Mouse (Mus musculus): ENCODE measurements around the gene Olfr591. TPM values are rescaled to one million over a fixed set of nuclear protein-coding genes. Genes with fewer than 3 reads are reported as not detected.
"Not testable (repeated sequence)": the region's sequence is repeated elsewhere in the genome, so short reads cannot be mapped to it uniquely, and the experiment has no call there.

Olfr591 gene
- not detected in 2 replicates for total RNA-seq (2014; fragmentation: Nextera tagmentation)
- total RNA-seq (2017), result 0.05 TPM in 1 of 2 replicates, not detected in the other
- polyA plus RNA-seq (2012), result not detected in 2 replicates

GRCm38 (mm10) chr7:103178240-103178639, at the start of gene Olfr591:
TSS of gene Olfr591 (minus strand) at chr7:103178340.
- DNase-seq (ENCODE audit: low spot score), result no peak
- TF ChIP-seq GATA1 (IDR thresholded peaks at IDR 0.05; ENCODE audit: borderline replicate concordance, low read length) (no peak), POLR2AphosphoS5 (IDR thresholded peaks at IDR 0.05; ENCODE audit: insufficient replicate concordance, low read depth, low read length) (no peak), TAL1 (conservative IDR thresholded peaks at IDR 0.05; ENCODE audit: low read depth, low read length) (no peak), GATA2 (IDR thresholded peaks at IDR 0.05; ENCODE audit: borderline replicate concordance, low read depth, low read length) (no peak), CTCF (IDR thresholded peaks at IDR 0.05; ENCODE audit: low read depth, low read length) (no peak)
- Histone ChIP-seq H3K27me3 (ENCODE audit: insufficient read depth, low read length) (no peaks in the 10 kb centered on the region), H3K4me3 (ENCODE audit: low read depth, low read length) (no peak within 1 kb of the TSS), H3K4me1 (ENCODE audit: insufficient read depth, low read depth, low read length) (no peaks in the 10 kb centered on the region), H3K9me3 (replicated peaks) (0 out of 2 replicates have a peak, but pooled peaks cover 2% of the 10 kb centered on the region), H3K36me3 (replicated peaks) (no peaks in the 10 kb centered on the region)
- ATAC-seq (ENCODE audit: extremely low read depth, insufficient number of reproducible peaks, low FRiP score, poor library complexity, severe bottlenecking), result no peak

- no peak for ATAC-seq (ENCODE audit: extremely low read depth, insufficient number of reproducible peaks, low FRiP score, poor library complexity, severe bottlenecking)
- no peak within 1 kb of the TSS for H3K4me3 ChIP-seq (ENCODE audit: low read depth, low read length)
- TF ChIP-seq POLR2AphosphoS5 (IDR thresholded peaks at IDR 0.05; ENCODE audit: insufficient replicate concordance, low read depth, low read length) (no peak), GATA1 (IDR thresholded peaks at IDR 0.05; ENCODE audit: borderline replicate concordance, low read length) (no peak), CTCF (IDR thresholded peaks at IDR 0.05; ENCODE audit: low read depth, low read length) (no peak), GATA2 (IDR thresholded peaks at IDR 0.05; ENCODE audit: borderline replicate concordance, low read depth, low read length) (no peak), TAL1 (conservative IDR thresholded peaks at IDR 0.05; ENCODE audit: low read depth, low read length) (no peak)
These were observed 38.6 kb upstream of the Olfr591 start, which contains the start of gene Olfr594 for GRCm38 (mm10) chr7:103216696-103217095. TSS of gene Olfr594 (plus strand) at chr7:103216996.

GRCm38 (mm10) chr7:103212050-103212449, 33.9 kb upstream of the Olfr591 start:
- DNase-seq (ENCODE audit: low spot score); ATAC-seq (ENCODE audit: extremely low read depth, insufficient number of reproducible peaks, low FRiP score, poor library complexity, severe bottlenecking); H3K4me3 ChIP-seq (ENCODE audit: low read depth, low read length): not testable (repeated sequence)

More at GRCm38 (mm10) chr7:103216696-103217095, 38.6 kb upstream of the Olfr591 start, which contains the start of gene Olfr594:
- Histone ChIP-seq H3K9me3 (replicated peaks) (no peaks in the 10 kb centered on the region), H3K27me3 (ENCODE audit: insufficient read depth, low read length) (no peaks in the 10 kb centered on the region), H3K36me3 (replicated peaks) (no peaks in the 10 kb centered on the region), H3K4me1 (ENCODE audit: insufficient read depth, low read depth, low read length) (no peaks in the 10 kb centered on the region)
- DNase-seq (ENCODE audit: low spot score), result no peak

GRCm38 (mm10) chr7:103211562-103211961, 33.4 kb upstream of the Olfr591 start, which contains the start of gene Olfr593:
TSS of gene Olfr593 (plus strand) at chr7:103211862.
- Histone ChIP-seq H3K4me3 (ENCODE audit: low read depth, low read length) (no peak within 1 kb of the TSS), H3K4me1 (ENCODE audit: insufficient read depth, low read depth, low read length) (no peaks in the 10 kb centered on the region), H3K36me3 (replicated peaks) (no peaks in the 10 kb centered on the region), H3K27me3 (ENCODE audit: insufficient read depth, low read length) (no peaks in the 10 kb centered on the region), H3K9me3 (replicated peaks) (no peaks in the 10 kb centered on the region)
- TF ChIP-seq TAL1 (conservative IDR thresholded peaks at IDR 0.05; ENCODE audit: low read depth, low read length) (no peak), CTCF (IDR thresholded peaks at IDR 0.05; ENCODE audit: low read depth, low read length) (no peak), GATA2 (IDR thresholded peaks at IDR 0.05; ENCODE audit: borderline replicate concordance, low read depth, low read length) (no peak), GATA1 (IDR thresholded peaks at IDR 0.05; ENCODE audit: borderline replicate concordance, low read length) (no peak), POLR2AphosphoS5 (IDR thresholded peaks at IDR 0.05; ENCODE audit: insufficient replicate concordance, low read depth, low read length) (no peak)
- DNase-seq (ENCODE audit: low spot score), result no peak
- ATAC-seq (ENCODE audit: extremely low read depth, insufficient number of reproducible peaks, low FRiP score, poor library complexity, severe bottlenecking), result no peak

More at GRCm38 (mm10) chr7:103212050-103212449, 33.9 kb upstream of the Olfr591 start:
- H3K36me3 ChIP-seq (replicated peaks); H3K4me1 ChIP-seq (ENCODE audit: insufficient read depth, low read depth, low read length); H3K9me3 ChIP-seq (replicated peaks); H3K27me3 ChIP-seq (ENCODE audit: insufficient read depth, low read length): not testable (repeated sequence)

GRCm38 (mm10) chr7:103184503-103184902, 6.4 kb upstream of the Olfr591 start, which contains the start of gene Olfr592:
TSS of gene Olfr592 (plus strand) at chr7:103184803.
- H3K9me3 ChIP-seq (replicated peaks); H3K36me3 ChIP-seq (replicated peaks); H3K27me3 ChIP-seq (ENCODE audit: insufficient read depth, low read length); H3K4me3 ChIP-seq (ENCODE audit: low read depth, low read length); H3K4me1 ChIP-seq (ENCODE audit: insufficient read depth, low read depth, low read length); ATAC-seq (ENCODE audit: extremely low read depth, insufficient number of reproducible peaks, low FRiP score, poor library complexity, severe bottlenecking); DNase-seq (ENCODE audit: low spot score): not testable (repeated sequence)

- Histone ChIP-seq H3K4me3 (ENCODE audit: low read depth, low read length) (no peak overlapping the region), H3K27me3 (ENCODE audit: insufficient read depth, low read length) (no peaks in the 10 kb centered on the region), H3K36me3 (replicated peaks) (no peaks in the 10 kb centered on the region), H3K9me3 (replicated peaks) (no peaks in the 10 kb centered on the region), H3K4me1 (ENCODE audit: insufficient read depth, low read depth, low read length) (no peaks in the 10 kb centered on the region)
- ATAC-seq (ENCODE audit: extremely low read depth, insufficient number of reproducible peaks, low FRiP score, poor library complexity, severe bottlenecking) (no peak), DNase-seq (ENCODE audit: low spot score) (no peak)
- no peak for TF ChIP-seq CTCF (IDR thresholded peaks at IDR 0.05; ENCODE audit: low read depth, low read length)
- no peak for TF ChIP-seq POLR2AphosphoS5 (IDR thresholded peaks at IDR 0.05; ENCODE audit: insufficient replicate concordance, low read depth, low read length)
- TF ChIP-seq TAL1 (conservative IDR thresholded peaks at IDR 0.05; ENCODE audit: low read depth, low read length), result no peak
- no peak for TF ChIP-seq GATA2 (IDR thresholded peaks at IDR 0.05; ENCODE audit: borderline replicate concordance, low read depth, low read length)
- TF ChIP-seq GATA1 (IDR thresholded peaks at IDR 0.05; ENCODE audit: borderline replicate concordance, low read length), result no peak
These were observed 8.4 kb downstream of the Olfr591 start for GRCm38 (mm10) chr7:103169697-103170096.

GRCm38 (mm10) chr7:103156256-103156655, 21.9 kb downstream of the Olfr591 start, which contains the start of gene Olfr589:
TSS of gene Olfr589 (minus strand) at chr7:103156356.
- Histone ChIP-seq H3K4me1 (ENCODE audit: insufficient read depth, low read depth, low read length) (no peaks in the 10 kb centered on the region), H3K4me3 (ENCODE audit: low read depth, low read length) (no peak within 1 kb of the TSS), H3K27me3 (ENCODE audit: insufficient read depth, low read length) (no peaks in the 10 kb centered on the region), H3K9me3 (replicated peaks) (no peaks in the 10 kb centered on the region), H3K36me3 (replicated peaks) (no peaks in the 10 kb centered on the region)
- ATAC-seq (ENCODE audit: extremely low read depth, insufficient number of reproducible peaks, low FRiP score, poor library complexity, severe bottlenecking) (no peak), DNase-seq (ENCODE audit: low spot score) (no peak)
- TF ChIP-seq CTCF (IDR thresholded peaks at IDR 0.05; ENCODE audit: low read depth, low read length) (no peak), POLR2AphosphoS5 (IDR thresholded peaks at IDR 0.05; ENCODE audit: insufficient replicate concordance, low read depth, low read length) (no peak), GATA2 (IDR thresholded peaks at IDR 0.05; ENCODE audit: borderline replicate concordance, low read depth, low read length) (no peak), TAL1 (conservative IDR thresholded peaks at IDR 0.05; ENCODE audit: low read depth, low read length) (no peak), GATA1 (IDR thresholded peaks at IDR 0.05; ENCODE audit: borderline replicate concordance, low read length) (no peak)
